Mouse (Mus musculus): Measurements from ENCODE around the gene Cox14.

DNA sequence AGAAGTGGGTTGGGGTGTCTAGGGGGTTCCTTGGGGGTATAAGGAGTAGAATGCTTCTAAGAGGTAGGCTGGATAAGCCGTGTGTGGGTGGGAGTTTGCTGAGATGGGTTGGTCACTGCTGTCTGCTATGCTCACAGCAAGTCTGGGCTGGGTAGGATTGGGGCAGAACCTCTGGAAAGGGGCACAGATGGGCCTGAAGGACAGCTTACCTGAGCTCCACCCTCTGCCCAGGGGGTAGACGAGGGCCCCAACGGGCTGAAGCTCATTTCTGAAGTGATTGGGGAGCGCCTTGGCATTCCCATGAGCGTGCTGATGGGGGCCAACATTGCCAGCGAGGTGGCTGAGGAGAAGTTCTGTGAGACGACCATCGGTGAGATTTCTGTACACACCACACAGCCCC lies 5.6 kb upstream of the Cox14 start:
- no peak for TF ChIP-seq CTCF (IDR thresholded peaks at IDR 0.05; ENCODE audit: control insufficient read depth, insufficient read depth, low read length)
- TF ChIP-seq POLR2A (IDR thresholded peaks at IDR 0.05; ENCODE audit: borderline replicate concordance, control insufficient read depth, low read depth, low read length) = no peak

Measured in bone marrow, adult 2 months (tissue).